Mouse (Mus musculus) lung, postnatal 0 days (tissue): Measurements from ENCODE around the gene Aldh4a1.

Experiments used
- CTCF ChIP-seq: IDR thresholded peaks from 2 replicates; pipeline ENCODE4 v1.5.1; 2016; ENCODE audit warnings: antibody characterized with exemption, mild to moderate bottlenecking
- EP300 ChIP-seq: IDR thresholded peaks from 2 replicates; pipeline ENCODE4 v1.6.1; 2016; ENCODE audit warnings: antibody characterized with exemption, mild to moderate bottlenecking, control low read depth

GRCm38 (mm10) chr4:139579466-139579865 is 43.2 kb upstream of the Aldh4a1 start:
- TF ChIP-seq CTCF (no peak), EP300 (no peak)
